ENCODE assay signal across 8 mouse cellular contexts in genomic region chr4:138216200-138216890, GRCm38 (mm10). TPM values are rescaled to one million over a fixed set of nuclear protein-coding genes. Genes with fewer than 3 reads are reported as not detected.
DNase-seq lines count a peak whose midpoint lies in the region; ATAC-seq and TF ChIP-seq lines count a peak whose summit lies in the region.

TSS of gene Hp1bp3 (plus strand) at chr4:138216296.

- peaks cover 26% of the 10 kb centered on the region for H3K4me1 ChIP-seq in lung, adult 2 months (ENCODE audit: control insufficient read depth, insufficient read depth, low read length)
- H3K4me1 ChIP-seq in neural tube, embryonic 15.5 days: peaks cover 49% of the 10 kb centered on the region

- H3K4me2 ChIP-seq in neural tube, embryonic 15.5 days: peak within 1 kb of the TSS; percentile 84

- TF ChIP-seq POLR2A in lung, adult 2 months (IDR thresholded peaks at IDR 0.05; ENCODE audit: borderline replicate concordance, extremely low read depth, low read depth, low read length): peak; percentile 87

- H3K9ac ChIP-seq in neural tube, embryonic 15.5 days (replicated peaks): peak within 1 kb of the TSS; percentile 99

- H3K9me3 ChIP-seq in neural tube, embryonic 15.5 days (replicated peaks): no peaks in the 10 kb centered on the region

- under 1% methylated on average over 71 of the region's 84 CpGs for WGBS in lung, adult 2 months
- WGBS in neural tube, embryonic 15.5 days: under 1% methylated on average over 73 of the region's 84 CpGs

- DNase-seq in MEL-GATA-1-ER (ENCODE audit: extremely low read depth, low read depth): peak; percentile 32
- peak; percentile 80 for DNase-seq in cerebellum, adult 8-10 months
- DNase-seq in forelimb bud, embryonic 11.5 days (ENCODE audit: low read depth, low spot score): peak; percentile 73
- DNase-seq in heart, postnatal 4 days: peak; percentile 87
- DNase-seq in layer of hippocampus, adult 2 months (ENCODE audit: low spot score in 2 of 2): peak; percentile 55 to 72
- DNase-seq in lung, adult 2 months: peak; percentile 78
- peak; percentile 67 to 76 for DNase-seq in thymus, adult 18-20 months

- peak within 1 kb of the TSS; percentile 99 for H3K27ac ChIP-seq in layer of hippocampus, adult 2 months
- peak within 1 kb of the TSS; percentile 100 for H3K27ac ChIP-seq in neural tube, embryonic 15.5 days (replicated peaks)

- no peaks in the 10 kb centered on the region for H3K27me3 ChIP-seq in neural tube, embryonic 15.5 days (replicated peaks)

- TF ChIP-seq CTCF in layer of hippocampus, adult 2 months (conservative IDR thresholded peaks at IDR 0.05): no peak
- TF ChIP-seq CTCF in lung, adult 2 months (IDR thresholded peaks at IDR 0.05; ENCODE audit: insufficient read depth, low read length): no peak

- 0 out of 2 replicates have a peak, but pooled peaks cover 3% of the 10 kb centered on the region for H3K36me3 ChIP-seq in neural tube, embryonic 15.5 days

- peak; percentile 85 for ATAC-seq in neural tube, embryonic 15.5 days (ENCODE audit: low FRiP score)

- peak within 1 kb of the TSS; percentile 75 for H3K4me3 ChIP-seq in layer of hippocampus, adult 2 months
- H3K4me3 ChIP-seq in lung, adult 2 months (replicated peaks; ENCODE audit: extremely low read depth, low read depth, low read length): peak within 1 kb of the TSS; percentile 88
- H3K4me3 ChIP-seq in neural tube, embryonic 15.5 days (replicated peaks): peak within 1 kb of the TSS; percentile 81

RNA-seq across cellular contexts. Expression of gene Hp1bp3, which starts in this region (rescaled TPM):
- 100 to 1,000 TPM in 1 of 2 experiments, 10 to 100 TPM in 1; 93.7 to 102 TPM for total RNA-seq in heart, postnatal 4 days (2021)
- 100 to 1,000 TPM; 178 to 183 TPM for total RNA-seq in layer of hippocampus, adult 2 months (2021)
- polyA plus RNA-seq in lung, adult 2 months (2012; rRNA removed): 53.4 and 78.4 TPM in 2 replicates
- polyA plus RNA-seq in neural tube, embryonic 15.5 days (2015; fragmentation: Nextera tagmentation; extraction: Ambion mirVana): 157 and 167 TPM in 2 replicates

Comparison
In these comparisons a context has a peak if more than half of its experiments do, and no peak if none do; other contexts are left out.
1. Peak in every context shown above with its lines: DNase-seq, ATAC-seq, H3K4me3 ChIP-seq and H3K27ac ChIP-seq.
2. DNase-seq: peak in every context shown above with its lines; median percentile 87 in heart, postnatal 4 days; 80 in cerebellum, adult 8-10 months; 78 in lung, adult 2 months; 73 in forelimb bud, embryonic 11.5 days; 72 in thymus, adult 18-20 months; 64 in layer of hippocampus, adult 2 months; 32 in MEL-GATA-1-ER.